Mouse (Mus musculus) central nervous system, embryonic 18 days (tissue): Measurements from ENCODE around the gene Bloc1s5. TPM values are rescaled to one million over a fixed set of nuclear protein-coding genes. Genes with fewer than 3 reads are reported as not detected.

Experiments
- polyA plus RNA-seq: library from polyadenylated mRNA; depleted of rRNA; stranded (reverse); fragments of >200 nt; gene quantifications from 2 replicates; pipeline ENCODE4 v1.2.3, GENCODE M21; 2012; rRNA removed

Bloc1s5 gene
- polyA plus RNA-seq, result 7.9 and 8.5 TPM in 2 replicates

DNA sequence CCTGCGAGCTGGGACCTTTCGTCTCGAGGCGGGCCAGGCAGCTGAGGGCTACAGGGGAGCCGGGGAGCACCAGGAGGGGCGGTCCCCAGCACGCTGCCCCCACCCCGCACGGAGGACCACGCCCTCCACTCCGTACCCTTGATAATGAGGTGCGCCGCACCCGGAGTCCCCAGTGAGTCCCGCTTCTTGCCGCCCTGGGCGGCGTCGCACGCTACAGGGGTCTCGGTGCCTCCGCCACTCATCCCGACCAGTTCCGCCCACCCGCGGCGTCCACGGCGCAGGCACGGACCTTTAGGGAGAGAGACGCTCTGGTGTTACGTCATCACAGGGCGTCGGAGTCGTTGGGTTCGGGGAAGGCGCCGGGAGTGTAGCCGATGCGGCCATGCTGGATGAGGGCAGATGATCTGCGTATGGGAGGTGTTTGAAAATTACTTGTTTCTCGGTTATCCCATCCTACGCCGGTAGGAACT, at the start of gene Bloc1s5:
Gene Bloc1s5 (minus strand): TSS at position 310 of the 470 bp plus-strand sequence.

DNA sequence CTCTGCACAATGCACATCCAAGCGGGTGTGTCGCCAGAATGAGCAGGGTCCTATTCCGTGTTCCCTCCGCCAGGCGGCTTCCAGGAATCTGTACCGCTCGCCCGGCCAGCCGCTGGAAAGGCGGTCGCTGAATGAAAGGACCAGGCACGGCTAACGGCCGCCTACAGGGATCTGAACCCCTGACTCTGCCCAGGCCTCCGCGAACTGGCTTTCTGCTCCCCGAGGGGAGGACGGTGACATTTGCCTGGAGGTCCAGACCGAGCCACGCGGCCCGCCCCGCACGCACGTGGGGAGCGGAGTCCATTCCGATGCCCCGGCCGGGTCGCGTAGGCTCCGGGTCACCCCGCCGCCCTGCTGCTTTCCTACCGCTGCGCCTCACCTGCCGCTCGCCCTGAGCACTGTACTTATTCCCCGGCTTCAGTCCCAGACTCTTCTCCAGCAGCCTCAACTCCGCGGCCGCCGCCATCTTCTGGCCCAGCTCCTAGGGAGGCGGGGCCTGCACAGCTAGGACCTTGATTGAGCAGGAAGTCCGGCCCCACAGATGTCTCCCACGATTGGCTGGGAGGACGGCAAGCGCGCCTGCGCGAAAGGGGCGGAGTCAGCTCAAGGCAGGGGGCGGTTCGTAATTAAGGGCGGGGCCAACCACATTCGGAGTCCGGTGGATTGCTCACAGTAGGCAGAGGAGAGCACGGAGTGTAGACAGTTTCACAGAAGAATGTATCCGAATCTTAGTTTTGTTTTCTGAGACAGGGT, 23.8 kb upstream of the Bloc1s5 start, which contains the start of gene Eef1e1:
Gene Eef1e1 (minus strand): TSS at position 531 of the 753 bp plus-strand sequence.

Other genes with a start within 250 kb of the Bloc1s5 start
- 39.1 and 45.0 TPM in 2 replicates for gene Txndc5, start 106.3 kb downstream of the Bloc1s5 start, polyA plus RNA-seq
- 52.1 and 52.6 TPM in 2 replicates for gene Eef1e1, start 23.9 kb upstream of the Bloc1s5 start, polyA plus RNA-seq